Mouse (Mus musculus) T-cell, adult 2 months (primary cell): ENCODE results near the gene Nynrin.

Experiments used
- DNase-seq: peaks from one replicate; pipeline ENCODE4 v3.0.0; 2022; ENCODE audit warnings: low spot score

Nynrin gene

GRCm38 (mm10) chr14:55878316-55878940 lies 24.6 kb downstream of the Nynrin start:
- DNase-seq: no peak

- DNase-seq: peak; percentile 76
These were observed 25.8 kb downstream of the Nynrin start for GRCm38 (mm10) chr14:55879623-55880022.

DNA sequence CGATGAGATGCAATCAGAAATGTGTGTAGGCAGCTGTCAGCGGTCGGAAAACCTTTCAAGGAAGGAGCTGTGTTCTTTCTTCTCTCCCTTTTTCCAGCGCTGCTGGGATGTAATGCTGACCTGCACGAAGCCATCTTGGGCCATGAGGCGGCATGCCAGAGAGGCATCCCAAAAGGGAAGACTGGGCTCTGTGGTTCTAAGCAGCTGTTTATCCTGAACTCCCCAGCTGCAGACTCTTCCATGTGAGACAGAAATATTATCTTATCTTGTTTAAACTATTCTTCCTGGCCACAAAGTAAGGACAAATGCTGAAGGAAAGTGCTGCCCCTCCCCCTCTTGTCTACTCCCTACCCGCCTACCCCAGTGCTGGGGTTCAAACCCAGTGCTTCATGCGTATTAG lies 27.2 kb downstream of the Nynrin start:
- DNase-seq: no peak

DNA sequence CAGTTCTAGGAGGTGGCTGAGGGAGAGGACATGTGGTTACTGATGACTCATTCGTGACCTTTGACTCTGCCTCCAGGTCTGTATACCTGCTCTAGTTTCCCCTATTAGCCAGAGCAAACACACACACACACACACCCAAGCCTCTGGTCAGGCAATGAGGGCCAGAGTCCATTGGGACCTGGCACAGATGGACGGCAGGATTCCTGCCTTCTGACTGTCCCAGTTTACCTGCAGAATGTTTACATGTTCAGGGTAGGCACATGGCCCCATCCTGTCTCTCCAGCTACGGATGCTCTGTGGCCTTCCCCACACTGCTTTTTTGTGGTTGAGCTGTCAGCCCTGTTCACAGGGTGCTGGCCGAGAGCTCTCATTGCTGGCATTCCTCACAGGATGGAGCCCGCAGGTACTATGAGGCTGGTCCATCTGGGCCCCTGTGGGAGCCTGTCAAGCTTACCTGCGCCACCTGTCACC lies 28.4 kb downstream of the Nynrin start:
- peak; percentile 55 for DNase-seq

DNA sequence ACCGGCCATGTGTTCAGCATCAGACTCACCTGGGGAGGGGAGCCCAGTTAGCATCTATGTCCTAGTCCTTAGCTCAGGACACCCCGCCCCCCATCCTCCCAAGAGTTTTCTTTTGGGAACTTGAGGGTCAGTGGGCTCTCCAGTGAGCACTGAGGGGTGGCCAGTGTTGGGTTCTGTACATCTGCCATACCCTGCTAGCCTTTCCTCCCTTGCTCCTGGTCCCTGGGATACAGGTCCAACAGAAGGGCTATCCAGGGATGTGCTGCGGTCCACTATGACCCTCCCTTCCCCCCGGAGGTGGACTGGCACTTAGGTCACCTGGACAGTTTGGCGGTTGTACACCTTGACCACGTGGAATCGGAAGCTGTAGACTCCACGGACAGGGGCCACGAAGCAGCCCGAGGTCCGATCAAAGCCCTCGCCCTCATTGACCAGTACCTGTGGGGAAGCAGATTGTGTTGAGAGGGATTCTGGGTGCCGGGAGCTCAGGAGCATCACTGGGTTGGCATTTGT lies 29.4 kb downstream of the Nynrin start:
- DNase-seq: no peak

DNA sequence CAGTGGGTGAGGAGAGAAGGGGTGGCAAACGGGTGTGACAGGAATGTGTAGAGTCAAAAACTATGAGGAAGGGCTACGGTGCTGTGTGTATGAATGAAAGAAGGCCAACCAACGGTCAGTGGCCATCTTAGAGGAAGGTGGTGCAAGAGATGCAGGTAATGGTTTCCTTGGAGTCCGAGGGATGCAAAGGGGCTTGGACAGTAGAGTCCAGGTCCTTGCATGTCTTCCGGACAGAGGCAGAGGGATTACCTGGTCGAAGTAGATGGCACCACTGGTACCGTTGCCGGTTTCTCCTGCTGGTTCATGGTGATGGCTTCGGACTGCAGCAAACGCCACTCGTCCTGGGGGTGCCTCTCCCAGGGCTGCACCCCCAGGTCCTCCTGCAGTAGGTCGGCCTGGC lies 29.9 kb downstream of the Nynrin start:
- DNase-seq: no peak

GRCm38 (mm10) chr14:55884166-55884565 lies 30.4 kb downstream of the Nynrin start, which contains the start of gene Cbln3:
Cbln3 (minus strand) TSS chr14:55884392.
- no peak for DNase-seq

- DNase-seq: peak; percentile 74
These were observed 30.9 kb downstream of the Nynrin start, which contains the start of gene Khnyn for GRCm38 (mm10) chr14:55884713-55885113. Khnyn (plus strand) TSS chr14:55884947.

DNA sequence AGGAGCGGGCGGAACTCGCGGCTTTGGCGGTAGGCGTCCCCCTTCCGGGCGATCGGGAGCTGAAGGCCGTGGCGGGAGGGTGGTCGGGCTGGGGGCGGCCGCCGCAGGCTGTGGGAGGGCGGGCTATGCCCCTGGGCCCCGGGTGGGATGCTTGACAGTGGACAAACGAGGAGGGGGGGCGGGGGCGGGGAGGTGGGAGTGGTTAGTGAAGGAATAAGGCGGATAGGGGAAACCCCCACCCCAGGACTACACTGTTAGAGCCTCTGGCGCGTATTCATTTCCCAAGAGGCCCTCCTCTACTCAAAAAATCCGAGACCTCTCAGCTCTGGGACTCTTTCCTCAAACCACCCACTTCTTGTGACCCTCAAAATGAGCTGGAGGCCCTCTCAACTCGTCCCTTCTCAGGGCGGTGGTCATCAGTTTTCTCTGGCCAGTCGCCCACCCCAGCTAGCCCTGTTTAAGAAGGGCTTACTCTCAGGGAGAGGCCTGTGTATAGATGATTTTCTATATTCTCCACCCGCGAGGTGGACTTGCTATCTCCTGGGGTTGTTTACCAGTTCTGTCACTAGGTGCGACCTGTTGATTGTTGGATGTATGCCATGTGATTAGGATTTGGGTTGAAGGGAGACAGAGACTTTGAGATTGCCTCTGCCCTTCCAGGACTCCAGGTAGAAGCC lies 31.4 kb downstream of the Nynrin start:
- peak; percentile 29 for DNase-seq

DNA sequence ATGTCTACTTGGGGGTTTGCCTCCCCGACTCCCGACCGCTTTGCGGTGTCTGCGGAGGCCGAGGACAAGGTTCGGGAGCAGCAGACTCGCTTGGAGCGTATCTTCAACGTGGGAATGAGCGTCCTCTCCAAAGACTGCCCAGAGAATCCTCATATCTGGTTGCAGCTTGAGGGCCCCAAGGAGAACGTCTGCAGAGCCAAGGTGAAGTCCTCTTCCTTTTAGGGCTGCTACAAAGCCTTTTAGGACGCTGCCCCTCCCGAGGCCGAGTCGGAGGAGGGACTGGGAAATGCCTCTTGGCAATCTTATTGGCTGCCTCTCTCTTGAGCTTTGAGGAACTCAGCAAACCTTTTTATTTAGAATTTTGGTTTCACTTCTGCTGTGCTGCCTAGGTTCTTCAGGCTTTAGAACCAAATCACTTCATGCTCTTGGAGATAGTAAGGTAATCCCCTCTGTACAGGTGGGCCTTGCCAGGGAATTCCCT lies 32.0 kb downstream of the Nynrin start:
- DNase-seq: peak; percentile 46

- DNase-seq: no peak
These were observed 33.0 kb downstream of the Nynrin start for GRCm38 (mm10) chr14:55886571-55887382.

GRCm38 (mm10) chr14:55897671-55898070 lies 43.9 kb downstream of the Nynrin start:
- DNase-seq: no peak

- no peak for DNase-seq
These were observed 45.1 kb downstream of the Nynrin start for GRCm38 (mm10) chr14:55898947-55899346.

DNA sequence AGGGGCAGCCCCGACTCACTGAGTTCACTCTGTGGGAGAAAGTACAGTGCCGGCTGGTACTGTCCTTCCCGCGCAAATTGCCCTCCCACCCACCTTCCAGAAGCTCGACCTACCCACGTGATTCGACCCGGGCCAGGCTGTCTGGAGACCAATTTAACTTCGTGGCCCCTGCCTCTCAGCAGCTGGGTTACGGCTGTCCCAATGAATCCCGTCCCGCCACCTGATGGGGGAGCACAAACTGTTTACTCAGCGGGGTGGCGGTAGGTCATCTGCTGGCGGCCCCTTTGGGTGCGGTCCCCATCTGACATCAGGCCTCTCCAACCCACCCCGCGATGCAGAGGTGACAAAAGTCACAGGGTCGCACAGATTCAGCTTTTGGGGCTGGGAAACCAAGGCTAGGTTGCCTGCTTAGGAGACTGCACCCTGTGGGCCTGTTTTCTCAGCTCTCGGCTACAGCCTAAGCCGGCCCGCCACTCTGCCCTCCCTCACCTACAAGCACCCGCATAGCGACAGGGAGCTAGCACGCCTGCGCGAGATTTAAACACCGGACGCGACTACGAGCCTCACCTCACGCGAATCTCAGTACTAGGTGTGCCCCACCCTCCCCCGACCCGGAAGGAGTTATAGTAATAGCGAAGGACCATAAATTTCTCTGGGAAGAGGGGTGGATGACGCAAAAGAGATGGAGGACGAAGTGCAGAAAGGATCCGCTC lies 46.0 kb downstream of the Nynrin start, which contains the start of gene Sdr39u1:
TSS of gene Sdr39u1 (minus strand) at position 593 of the 713 bp plus-strand sequence.
- peak; percentile 92 for DNase-seq

GRCm38 (mm10) chr14:55900414-55900755 lies 46.6 kb downstream of the Nynrin start:
- no peak for DNase-seq

GRCm38 (mm10) chr14:55905518-55905917 lies 51.7 kb downstream of the Nynrin start:
- no peak for DNase-seq

- DNase-seq: peak; percentile 49
These were observed 59.6 kb downstream of the Nynrin start for GRCm38 (mm10) chr14:55913406-55913805.

- DNase-seq: peak; percentile 75
These were observed 64.7 kb downstream of the Nynrin start for GRCm38 (mm10) chr14:55918240-55919082.

DNA sequence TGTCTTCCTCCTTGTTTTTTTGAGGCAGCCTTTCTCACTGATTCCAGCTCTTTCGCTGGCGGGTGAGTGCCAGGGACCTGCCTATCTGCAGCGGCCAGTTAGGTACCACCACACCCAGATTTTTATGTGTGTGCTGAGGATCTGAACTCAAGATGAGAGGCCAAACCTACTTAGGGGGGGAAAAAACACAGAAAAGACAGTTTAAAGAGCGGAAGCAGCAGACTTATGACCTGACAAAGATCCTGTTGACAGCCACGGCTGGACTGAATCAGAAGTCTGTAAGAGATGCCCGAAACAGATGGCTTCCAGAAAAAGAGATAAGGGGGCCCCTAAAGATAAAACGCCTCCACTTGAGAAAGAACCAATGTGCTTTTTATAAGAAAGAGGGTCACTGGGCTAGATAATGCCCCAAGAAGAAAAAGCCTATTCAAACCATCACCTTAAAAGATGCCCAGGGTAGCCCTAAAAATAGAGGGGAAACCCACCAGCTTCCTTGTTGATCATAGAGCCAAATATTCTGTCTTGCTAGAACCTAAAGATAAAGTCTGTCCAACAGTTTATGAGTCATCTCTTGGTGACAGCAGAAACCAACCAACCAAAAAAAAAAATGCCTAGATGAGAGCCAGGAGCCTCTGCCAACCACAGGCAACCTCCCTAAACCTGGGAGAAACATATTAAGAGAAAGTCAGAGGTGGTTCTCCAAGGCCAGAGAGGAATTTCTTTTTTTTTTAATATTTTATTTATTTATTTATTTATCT lies 68.8 kb downstream of the Nynrin start:
- no peak for DNase-seq
